Mouse (Mus musculus) 416B (cell line): ENCODE results near the gene Hfe.
"Not testable (repeated sequence)": the region's sequence is repeated elsewhere in the genome, so short reads cannot be mapped to it uniquely, and the experiment has no call there.

Source experiments
- DNase-seq: peaks from one replicate; pipeline ENCODE4 v3.0.0; 2011; ENCODE audit warnings: low read depth

Gene Hfe

DNA sequence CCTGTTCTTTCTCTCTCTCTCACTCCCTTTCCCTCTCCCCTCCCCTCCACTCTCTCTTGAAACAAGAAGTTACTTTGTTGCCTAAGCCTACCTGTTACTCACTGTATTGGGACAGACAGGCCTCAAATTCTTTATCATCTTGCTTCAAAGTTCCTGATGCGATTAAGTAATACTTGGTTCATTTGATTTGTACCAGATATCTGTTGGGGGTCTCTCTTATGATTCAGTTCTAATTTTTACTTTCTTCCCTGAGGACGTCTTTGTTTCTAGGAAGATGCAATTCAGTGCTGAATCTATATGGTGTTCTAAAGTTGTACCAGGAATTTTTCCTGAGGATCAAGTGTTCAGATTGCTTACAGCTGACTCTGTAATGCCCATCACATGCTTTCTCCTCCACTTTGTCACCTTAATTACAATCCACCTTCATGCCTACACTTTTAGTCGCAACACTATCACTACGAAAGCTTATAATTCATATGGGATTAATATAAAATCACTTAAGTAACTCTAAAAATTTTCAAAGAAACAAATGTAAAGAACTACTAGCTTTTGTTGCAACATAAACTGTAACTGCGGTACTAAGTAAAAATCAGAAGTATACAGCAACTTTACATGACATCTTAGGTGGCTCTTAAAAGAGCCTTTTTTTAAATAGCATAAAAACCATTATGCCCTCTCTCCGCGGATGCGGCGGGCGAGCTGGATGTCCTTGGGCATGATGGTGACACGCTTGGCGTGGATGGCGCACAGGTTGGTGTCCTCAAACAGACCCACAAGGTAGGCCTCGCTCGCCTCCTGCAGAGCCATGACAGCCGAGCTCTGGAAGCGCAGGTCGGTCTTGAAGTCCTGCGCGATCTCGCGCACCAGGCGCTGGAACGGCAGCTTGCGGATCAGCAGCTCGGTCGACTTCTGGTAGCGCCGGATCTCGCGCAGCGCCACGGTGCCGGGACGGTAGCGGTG, 34.0 kb upstream of the Hfe start:
- peak; percentile 89 for DNase-seq

DNA sequence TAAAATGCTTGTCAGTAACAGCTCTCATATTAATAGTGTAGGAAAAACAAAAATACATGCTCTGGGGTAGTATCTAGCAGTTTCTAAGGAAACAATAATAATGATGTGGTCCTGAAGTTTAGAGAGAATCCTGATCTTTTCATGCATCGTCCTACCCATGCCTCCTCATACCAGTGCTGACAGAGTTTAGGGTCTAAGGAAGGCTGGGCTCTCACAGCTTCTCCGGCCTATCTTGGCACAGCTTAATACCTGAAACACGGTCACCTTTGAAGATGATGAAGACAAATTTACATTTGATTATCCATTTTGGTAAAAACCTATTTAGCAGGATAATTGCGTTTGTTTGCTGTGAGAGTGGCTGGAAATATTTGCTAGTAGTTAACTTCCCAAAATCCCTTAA, 33.3 kb upstream of the Hfe start:
- DNase-seq = peak; percentile 69

DNA sequence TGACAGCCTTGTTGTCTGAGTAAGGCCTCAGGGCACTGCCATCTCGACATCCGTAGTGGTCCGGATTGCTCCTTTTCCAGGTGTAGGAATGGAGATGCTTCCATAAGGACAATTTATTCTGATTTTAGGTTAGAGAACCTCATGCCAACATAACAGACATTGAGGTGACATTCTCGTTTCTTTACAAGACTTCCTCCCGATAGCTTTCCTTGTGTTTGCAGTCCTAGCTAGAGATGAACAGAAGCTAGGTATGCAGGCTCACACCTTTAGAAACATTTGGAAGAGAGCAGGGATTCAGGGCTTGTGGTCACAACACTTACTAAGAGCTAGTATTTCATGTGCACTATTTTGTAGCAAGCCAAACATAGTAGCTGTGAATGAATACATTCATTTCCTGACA, 32.6 kb upstream of the Hfe start:
- peak; percentile 32 for DNase-seq

DNA sequence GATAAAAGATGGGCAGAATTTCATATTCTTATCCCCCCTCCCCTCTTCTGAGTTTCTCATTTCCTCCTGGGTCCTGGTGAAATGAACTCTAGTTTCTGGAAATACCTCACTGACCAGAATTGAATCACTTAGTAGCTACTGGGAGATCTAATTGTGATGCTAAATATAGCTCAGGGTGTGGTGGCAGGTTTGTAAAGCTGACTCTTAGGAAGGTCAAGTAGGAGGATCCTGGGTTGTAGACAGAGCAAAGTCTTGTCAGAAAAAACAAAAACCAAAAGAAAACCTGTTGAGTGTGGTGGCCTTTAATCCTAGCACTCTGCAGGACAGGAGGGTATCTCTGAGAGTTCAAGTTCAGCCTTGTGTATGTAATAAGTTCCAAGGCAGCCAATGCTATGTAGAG, 31.4 kb upstream of the Hfe start:
- peak; percentile 57 for DNase-seq

DNA sequence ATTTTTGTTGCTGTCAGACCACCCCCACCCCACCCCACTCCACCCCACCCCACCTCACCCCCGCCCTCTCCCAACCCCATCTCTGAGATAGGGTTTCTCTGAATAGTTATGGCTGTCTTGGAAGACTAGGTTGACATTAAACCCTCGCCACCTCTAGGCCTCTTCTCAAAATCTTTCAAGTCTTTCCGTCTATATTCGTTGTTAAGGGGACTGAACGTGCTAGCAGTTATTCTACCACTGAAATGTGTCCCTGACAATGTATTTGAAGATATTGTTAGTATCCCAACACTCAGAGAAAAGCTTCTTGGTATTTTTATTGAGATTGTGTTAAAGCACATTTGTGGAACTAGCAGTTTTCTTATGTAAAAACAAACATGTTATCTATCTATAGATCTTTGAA, 30.3 kb upstream of the Hfe start:
- DNase-seq = peak; percentile 71

DNA sequence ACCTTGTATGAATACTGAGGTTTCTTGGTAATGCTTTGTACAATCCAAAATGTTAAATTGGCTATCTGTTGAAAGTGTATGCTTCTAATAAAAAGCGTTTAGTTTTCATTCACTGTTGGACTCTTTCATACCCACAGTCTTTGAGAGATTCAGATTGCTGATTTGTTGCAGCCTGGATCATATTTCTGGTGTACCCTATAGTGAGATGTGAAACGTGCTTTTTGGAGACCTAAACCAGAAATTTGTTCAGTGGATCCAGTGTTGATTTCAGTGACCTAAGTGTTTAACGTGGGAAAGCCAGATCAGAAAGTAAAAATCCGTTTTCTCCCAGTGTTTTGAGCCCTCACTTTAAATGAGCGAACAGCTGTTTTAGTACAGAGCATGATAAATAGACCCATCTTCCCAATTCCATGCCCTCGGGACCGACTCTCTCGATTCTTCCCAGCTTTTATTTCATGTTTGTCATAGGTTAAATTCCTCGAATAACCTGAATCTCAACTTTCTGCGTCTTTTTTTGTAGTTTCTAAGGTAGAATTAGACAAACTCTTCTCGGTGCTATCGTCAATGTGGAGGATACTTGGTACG, 29.7 kb upstream of the Hfe start:
- no peak for DNase-seq

DNA sequence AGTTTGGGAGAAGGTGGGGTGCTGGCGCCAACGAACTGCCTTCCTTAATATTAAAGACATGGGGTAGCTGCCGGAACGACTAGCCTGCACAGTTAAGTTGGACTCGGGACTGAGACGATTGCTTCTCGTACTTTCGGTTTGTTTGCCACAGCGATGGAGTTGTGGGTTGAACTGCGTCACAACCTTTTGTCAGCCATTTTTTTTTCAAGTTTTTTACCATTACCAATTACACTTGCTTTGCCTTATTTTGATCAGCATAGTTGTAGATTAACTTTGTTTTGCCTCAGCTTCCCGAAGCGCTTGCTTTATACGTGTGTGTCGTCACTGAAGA, 29.2 kb upstream of the Hfe start:
- no peak for DNase-seq

DNA sequence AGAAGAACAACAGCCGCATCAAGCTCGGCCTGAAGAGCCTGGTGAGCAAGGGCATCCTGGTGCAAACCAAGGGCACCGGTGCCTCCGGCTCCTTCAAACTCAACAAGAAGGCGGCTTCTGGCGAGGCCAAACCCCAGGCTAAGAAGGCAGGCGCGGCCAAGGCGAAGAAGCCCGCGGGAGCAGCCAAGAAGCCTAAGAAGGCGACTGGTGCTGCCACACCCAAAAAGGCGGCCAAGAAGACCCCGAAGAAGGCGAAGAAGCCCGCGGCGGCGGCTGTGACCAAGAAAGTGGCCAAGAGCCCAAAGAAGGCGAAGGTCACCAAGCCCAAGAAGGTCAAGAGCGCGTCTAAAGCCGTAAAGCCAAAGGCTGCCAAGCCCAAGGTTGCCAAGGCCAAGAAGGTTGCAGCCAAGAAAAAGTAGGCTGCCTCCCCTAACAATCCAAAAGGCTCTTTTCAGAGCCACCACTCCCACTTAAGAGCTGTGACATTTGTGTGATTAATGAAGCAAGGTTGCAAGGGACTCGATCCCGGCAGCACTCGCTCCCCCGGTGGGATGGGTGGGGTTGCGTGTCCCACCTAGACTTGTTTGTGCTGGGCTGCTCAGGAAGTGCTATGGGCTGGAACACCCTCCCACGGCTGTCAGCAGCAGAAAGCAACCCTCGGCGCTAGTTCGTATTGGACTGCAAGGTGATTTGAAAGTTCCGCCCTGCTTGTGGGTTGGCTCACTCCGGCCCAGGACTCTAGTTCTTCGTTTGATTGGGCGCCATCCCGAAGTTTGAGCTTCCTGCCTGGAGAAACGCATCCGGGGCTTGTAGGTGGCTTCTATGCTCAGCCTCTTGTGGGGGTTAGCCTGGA, 28.6 kb upstream of the Hfe start:
- peak; percentile 99 for DNase-seq

DNA sequence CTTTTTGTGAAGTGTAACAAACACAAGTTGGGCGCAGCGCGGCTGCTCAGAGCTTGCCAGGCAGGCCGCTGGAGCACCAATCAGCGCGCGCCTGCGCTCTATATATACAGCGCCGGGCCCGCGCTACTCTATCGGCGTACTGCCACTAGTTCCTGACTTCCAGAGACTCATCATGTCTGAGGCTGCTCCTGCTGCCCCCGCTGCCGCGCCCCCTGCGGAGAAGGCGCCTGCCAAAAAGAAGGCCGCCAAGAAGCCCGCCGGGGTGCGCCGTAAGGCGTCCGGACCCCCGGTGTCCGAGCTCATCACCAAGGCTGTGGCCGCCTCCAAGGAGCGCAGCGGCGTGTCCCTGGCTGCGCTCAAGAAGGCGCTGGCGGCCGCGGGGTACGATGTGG, 28.0 kb upstream of the Hfe start, which contains the start of gene Hist1h1c:
Gene Hist1h1c (plus strand): TSS at position 132 of the 392 bp plus-strand sequence.
- DNase-seq = peak; percentile 98

DNA sequence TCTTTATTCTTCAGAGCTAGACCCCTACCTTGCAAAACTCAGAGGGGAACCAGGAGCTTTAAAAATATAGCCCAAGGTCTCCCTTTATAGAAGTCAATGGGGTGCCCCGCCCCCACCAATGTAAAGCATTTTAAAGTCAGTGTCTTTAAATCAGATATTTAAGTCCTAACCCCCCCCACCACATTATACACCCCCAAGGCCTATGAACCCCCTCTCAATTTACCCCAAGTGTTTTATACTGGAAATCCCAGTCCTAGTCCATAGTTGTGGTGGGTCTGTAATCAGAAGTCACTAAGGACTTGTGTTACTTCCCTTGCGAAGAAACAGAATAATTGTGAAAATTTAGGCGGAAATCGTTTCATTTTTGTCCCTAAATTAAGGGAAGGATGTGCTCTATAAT, 27.4 kb upstream of the Hfe start:
- DNase-seq = peak; percentile 77

DNA sequence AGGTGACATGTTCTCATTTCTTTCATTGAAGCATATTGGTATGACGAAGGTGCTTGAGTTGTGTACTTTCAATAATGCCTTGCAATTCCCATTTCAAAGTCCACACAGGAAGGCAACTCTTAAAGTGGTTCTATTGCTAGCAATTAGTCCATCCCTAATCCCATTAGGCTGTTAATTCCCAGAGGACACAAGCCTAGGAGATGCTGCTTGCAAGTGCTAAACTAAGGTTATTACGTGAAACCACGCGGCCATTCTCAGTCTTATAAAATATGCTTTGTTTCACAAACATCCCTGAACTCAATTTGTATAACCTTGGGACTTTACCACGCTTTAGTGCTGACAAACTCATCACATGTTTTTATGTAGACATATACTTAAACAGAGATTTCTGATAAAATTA, 26.4 kb upstream of the Hfe start:
- DNase-seq = no peak

DNA sequence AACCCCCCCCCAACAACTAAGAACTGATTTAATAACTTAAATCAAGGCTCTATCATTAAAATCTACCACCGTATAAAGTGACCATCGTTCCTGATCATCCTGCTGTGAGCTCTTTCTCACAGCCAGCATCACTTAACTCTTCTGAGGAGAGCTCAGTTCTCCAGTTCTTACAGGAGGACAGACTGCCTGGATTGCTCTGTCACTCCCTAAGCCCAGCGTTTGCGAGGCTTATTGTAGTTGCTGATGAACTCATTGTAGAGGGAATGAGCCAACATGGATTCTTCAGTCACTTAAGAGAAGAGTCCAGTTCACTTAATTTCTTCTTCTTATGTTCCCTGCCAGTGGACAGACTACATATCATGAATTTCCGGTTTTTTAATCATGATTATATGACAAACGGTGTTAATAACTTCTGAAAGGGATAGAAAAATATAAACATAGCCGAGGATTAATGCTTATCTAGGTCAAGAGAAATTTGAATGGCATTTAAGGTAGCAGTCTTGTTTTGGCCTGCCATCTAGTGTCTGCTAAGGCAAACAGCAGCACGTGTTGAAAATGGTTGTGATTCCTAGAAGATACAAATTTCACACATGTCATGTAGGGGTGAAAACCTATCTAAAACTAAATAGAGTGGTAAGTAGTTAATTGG, 21.6 kb upstream of the Hfe start:
- peak; percentile 81 for DNase-seq

DNA sequence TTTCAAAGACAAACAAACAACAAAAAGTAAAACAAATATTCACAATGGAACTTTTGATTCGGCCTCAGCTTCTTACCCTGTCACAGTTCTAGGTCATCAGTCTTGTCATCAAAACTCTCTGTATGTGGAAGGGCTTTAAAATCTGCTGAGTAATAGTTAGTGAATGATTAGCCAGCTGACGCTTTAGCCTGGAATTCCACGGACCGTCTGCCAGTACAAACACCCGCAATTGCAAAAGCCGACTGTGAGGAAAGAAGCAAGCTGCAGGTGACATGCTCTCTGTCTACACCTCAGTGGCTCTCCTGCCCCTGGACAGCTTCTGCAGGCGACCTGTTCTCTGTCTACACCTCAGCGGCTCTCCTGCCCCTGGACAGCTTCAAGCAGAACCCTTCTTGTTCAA, 19.8 kb upstream of the Hfe start:
- no peak for DNase-seq

DNA sequence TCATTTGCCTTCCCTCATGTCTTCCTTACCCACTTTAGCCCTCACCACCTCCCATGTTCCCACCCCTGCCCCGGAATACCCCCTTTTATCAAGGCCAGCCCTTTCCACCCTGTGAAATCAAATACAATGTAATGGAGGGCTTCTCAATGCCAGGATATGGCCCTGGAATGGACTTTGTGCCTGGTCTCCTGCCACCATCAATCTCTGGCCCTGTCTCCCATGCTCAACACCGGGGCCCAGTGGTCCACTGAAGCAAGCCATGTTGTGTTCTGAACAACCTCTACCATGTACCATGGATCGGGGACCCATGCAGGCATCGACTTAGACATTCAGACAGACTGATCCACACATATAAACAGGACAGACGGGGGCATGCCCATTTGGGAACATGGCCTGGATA, 19.1 kb upstream of the Hfe start:
- no peak for DNase-seq

DNA sequence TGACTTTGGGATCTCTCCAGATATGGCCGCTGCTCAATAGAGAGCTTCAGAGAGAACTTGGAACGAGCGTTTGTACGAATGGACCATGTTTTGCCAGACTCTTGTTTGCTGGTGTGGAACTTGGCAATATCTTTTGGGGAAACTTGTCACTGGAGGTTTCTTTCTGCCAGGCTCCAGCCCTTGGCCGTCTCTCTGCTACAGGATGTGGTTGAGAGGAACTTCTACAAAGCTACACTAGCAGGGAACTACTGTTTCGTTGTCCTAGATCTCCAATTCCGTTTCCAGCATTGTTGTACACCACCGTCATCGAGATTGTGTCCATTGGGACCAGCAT, 18.5 kb upstream of the Hfe start:
- DNase-seq = no peak

DNA sequence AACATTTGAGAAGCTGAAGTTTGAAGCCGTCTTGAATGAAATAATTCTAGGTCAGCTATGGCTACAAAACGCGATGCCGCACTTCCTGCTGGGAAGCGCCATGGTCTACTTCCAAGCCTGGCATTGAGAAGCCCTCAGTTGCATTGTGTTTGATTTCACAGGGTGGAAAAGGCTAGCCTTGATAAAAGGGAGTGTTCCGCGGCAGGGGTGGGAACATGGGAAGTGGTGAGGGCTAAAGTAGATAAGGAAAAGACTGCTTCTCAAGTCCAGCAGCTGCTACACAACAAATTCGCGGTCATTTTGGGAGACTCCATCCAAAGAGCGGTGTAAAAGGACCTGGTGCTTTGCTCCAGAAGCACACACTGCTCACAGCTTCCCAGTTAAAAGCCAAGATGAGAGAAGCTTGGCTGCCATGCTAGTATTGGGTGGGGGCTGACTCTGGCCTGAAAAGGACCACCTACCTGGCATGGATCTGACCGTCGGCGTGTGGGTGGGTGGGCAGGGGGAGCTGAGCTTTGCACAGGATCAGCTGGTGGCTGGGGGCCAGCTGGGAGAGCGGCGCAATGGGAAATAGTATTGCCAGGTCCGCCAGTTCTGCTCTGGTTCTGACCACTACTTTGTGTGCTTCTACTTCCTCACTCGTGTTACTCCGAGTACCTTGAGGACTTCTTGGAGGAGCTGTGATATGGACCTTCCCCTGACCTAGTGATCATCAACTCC, 18.0 kb upstream of the Hfe start:
- DNase-seq = no peak

DNA sequence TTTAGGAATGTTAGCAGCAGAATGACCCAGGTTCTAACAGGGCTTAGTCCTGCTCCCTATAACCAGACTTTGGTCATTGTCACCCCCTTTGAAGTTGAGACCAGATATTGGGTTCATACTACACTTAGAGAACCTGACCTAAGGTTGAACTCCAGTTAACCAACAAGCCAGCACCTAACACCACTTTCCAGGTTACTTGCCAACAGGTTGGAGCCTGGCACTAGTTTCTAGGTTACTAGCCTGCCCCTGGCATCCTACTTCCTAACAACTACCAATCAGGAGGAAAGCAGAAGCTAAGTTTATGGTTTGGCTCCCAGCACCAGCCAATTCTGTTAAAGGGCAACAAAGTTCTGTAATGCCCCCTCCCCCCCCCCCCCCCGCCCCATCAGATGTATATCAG, 14.6 kb upstream of the Hfe start:
- no peak for DNase-seq

DNA sequence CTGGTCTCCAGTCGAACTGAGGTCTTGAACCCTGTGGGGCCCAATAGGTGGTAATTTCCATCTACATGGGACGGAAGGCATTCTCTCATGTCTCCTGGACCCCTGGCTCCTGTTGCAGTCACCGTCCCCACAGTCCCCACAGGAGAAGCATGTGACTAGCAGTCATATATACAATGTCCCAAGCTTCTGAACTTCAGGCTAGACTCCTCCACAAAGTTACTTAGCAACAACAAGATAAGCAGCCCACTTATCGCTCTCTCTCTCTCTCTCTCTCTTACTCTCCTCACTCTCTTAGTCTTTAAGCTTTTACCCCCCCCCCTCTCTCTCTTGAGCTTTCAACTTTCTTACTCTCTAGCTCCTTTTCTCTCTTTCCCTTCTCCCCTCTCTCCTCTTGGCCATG, 13.6 kb upstream of the Hfe start:
- DNase-seq = no peak

DNA sequence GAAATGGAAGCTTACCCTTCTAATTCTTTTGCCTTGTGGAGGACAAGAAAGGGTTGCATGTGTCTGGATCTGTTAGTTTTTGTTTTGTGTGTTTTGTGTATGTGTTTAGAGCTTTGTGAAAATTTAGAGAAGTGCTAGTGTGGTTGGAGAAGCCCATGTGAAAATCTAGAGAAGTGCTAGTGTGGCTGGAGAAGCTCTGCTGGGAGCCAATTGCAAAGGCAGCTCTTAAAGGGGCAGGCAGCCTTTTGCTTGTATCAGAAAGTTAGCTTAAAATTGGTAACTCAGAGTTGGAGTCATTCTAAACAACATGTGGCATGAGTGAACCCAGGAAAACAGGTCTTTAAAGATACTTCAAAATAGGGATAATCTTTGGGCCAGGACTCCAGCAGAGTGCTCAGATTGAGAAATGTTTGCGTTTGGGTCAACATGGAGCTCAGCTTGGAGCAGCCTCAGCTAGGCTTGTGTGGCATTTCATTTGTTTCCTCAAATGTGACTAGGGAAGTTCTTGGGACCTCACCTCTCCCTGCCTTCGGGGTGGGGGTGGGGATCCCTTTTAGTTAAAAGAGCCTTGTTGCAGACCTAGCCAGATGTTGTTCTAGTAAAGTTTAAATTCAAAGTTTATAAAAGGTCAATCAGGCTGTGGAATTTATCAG, 7.1 kb upstream of the Hfe start:
- not testable (repeated sequence) for DNase-seq

DNA sequence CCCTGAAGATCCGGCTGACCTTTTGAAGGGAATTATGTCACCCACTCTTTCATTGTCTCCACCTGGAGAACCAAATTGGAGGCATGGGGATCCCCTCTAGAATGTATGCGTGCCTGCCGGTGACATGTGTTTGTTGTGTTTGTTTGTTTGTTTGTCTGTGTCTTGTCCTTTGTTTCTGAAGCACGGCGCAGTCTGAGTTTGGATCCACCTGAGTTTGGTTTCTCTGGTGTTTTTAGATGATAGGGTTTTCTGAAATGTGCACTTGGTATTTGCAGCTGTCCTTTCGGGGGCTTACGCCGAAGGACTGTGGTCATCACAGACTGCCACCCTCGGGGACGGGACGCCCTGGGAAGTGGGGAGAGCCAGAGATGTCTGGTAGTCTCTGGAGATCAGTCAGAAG, 6.5 kb upstream of the Hfe start:
- no peak for DNase-seq
